Mouse (Mus musculus) ES-E14 (cell line): ENCODE measurements at regions not wholly inside any gene's neighbourhood (a gene's known extent, or its start where the extent isn't known, plus 50 kb on each side); places are given as distances from the start of the nearest gene placed in this dataset.

Experiments used
- CHD2 ChIP-seq: IDR thresholded peaks from 2 replicates; pipeline ENCODE4 v1.6.1; 2014; ENCODE audit warnings: mild to moderate bottlenecking, low read depth, low read length, inconsistent platforms
- HCFC1 ChIP-seq: IDR thresholded peaks from 2 replicates; pipeline ENCODE4 v1.6.1; 2012; ENCODE audit warnings: low read length, inconsistent platforms, borderline replicate concordance; ENCODE audit not compliant: insufficient read depth
- MAFK ChIP-seq: IDR thresholded peaks from 2 replicates; pipeline ENCODE4 v1.6.1; 2014; ENCODE audit warnings: mild to moderate bottlenecking, low read depth, low read length, inconsistent platforms; ENCODE audit not compliant: insufficient read depth
- ZC3H11A ChIP-seq: IDR thresholded peaks from 2 replicates; pipeline ENCODE4 v1.6.1; 2012; ENCODE audit warnings: low read depth, mild to moderate bottlenecking, inconsistent platforms, low read length, borderline replicate concordance
- ZNF384 ChIP-seq: IDR thresholded peaks from 2 replicates; pipeline ENCODE4 v1.6.1; 2012; ENCODE audit warnings: low read depth, low read length, inconsistent platforms

GRCm38 (mm10) chr15:42111811-42112210, 1977.6 kb downstream of the 9330182O14Rik start:
- TF ChIP-seq ZC3H11A = no peak
- no peak for TF ChIP-seq ZNF384
- TF ChIP-seq CHD2 = no peak
- TF ChIP-seq HCFC1 = no peak
- no peak for TF ChIP-seq MAFK
